Mouse (Mus musculus): ENCODE data around the gene Ankrd13a. TPM values are rescaled to one million over a fixed set of nuclear protein-coding genes. Genes with fewer than 3 reads are reported as not detected.

Gene Ankrd13a
- 351 and 396 TPM in 2 replicates for total RNA-seq (2014; fragmentation: Nextera tagmentation)
- total RNA-seq (2017), result 330 and 379 TPM in 2 replicates

- ATAC-seq (replicated peaks; ENCODE audit: low FRiP score, low TSS enrichment, poor library complexity, severe bottlenecking), result peak; percentile 71
Observed at GRCm38 (mm10) chr5:114774403-114775051, at the start of gene Ankrd13a. Gene Ankrd13a, plus strand, starts transcription at chr5:114774677.

- ATAC-seq (replicated peaks; ENCODE audit: low FRiP score, low TSS enrichment, poor library complexity, severe bottlenecking), result no peak
Observed at GRCm38 (mm10) chr5:114728160-114728559, 46.3 kb upstream of the Ankrd13a start.

GRCm38 (mm10) chr5:114730129-114730528 is 44.3 kb upstream of the Ankrd13a start:
- ATAC-seq (replicated peaks; ENCODE audit: low FRiP score, low TSS enrichment, poor library complexity, severe bottlenecking), result no peak

- ATAC-seq (replicated peaks; ENCODE audit: low FRiP score, low TSS enrichment, poor library complexity, severe bottlenecking), result no peak
Observed at GRCm38 (mm10) chr5:114731498-114731897, 43.0 kb upstream of the Ankrd13a start.

DNA sequence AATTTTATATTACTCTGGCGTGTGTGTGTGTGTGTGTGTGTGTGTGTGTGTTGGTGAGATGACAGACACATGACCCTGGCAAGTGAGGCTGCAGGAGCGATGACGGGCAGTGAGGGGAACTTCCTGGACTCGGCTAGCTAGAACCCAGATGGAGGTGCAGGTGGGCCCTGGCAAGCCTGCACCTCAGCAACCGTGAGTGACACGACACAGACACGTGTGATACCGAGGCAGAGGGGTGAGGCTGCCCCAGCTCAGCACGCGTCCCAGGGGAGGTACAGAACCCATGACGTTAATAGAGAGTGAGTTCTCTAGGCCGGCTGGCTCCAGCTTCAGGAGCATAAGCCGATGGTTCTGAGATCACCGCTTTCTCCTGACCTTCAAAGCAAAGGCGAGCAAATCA is 42.5 kb upstream of the Ankrd13a start:
- ATAC-seq (replicated peaks; ENCODE audit: low FRiP score, low TSS enrichment, poor library complexity, severe bottlenecking), result no peak

- ATAC-seq (replicated peaks; ENCODE audit: low FRiP score, low TSS enrichment, poor library complexity, severe bottlenecking), result no peak
Observed at GRCm38 (mm10) chr5:114733606-114734005, 40.9 kb upstream of the Ankrd13a start.

- ATAC-seq (replicated peaks; ENCODE audit: low FRiP score, low TSS enrichment, poor library complexity, severe bottlenecking), result no peak
Observed at GRCm38 (mm10) chr5:114737090-114737887, 37.2 kb upstream of the Ankrd13a start.

GRCm38 (mm10) chr5:114738707-114739241 is 35.7 kb upstream of the Ankrd13a start:
- no peak for ATAC-seq (replicated peaks; ENCODE audit: low FRiP score, low TSS enrichment, poor library complexity, severe bottlenecking)

- no peak for ATAC-seq (replicated peaks; ENCODE audit: low FRiP score, low TSS enrichment, poor library complexity, severe bottlenecking)
Observed at GRCm38 (mm10) chr5:114740595-114740994, 33.9 kb upstream of the Ankrd13a start.

DNA sequence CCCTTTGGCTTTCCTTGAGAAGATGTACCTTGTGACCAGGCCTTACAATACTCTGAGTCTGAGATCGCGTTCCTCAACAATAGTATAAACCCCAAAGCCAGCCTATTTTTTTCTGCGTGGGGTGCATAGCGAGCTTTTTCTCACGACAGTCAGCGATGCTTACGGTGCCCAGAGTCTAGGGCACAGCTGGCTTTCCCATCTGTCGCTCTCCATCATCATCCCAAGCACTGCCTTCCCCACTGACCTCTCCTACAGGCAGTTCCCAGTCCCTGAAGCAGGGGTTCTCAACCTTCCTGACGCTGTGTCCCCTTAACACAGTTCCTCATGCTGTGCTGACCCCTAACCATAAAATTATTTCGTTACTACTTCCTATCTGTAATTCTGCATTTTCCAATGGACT is 31.9 kb upstream of the Ankrd13a start:
- no peak for ATAC-seq (replicated peaks; ENCODE audit: low FRiP score, low TSS enrichment, poor library complexity, severe bottlenecking)

DNA sequence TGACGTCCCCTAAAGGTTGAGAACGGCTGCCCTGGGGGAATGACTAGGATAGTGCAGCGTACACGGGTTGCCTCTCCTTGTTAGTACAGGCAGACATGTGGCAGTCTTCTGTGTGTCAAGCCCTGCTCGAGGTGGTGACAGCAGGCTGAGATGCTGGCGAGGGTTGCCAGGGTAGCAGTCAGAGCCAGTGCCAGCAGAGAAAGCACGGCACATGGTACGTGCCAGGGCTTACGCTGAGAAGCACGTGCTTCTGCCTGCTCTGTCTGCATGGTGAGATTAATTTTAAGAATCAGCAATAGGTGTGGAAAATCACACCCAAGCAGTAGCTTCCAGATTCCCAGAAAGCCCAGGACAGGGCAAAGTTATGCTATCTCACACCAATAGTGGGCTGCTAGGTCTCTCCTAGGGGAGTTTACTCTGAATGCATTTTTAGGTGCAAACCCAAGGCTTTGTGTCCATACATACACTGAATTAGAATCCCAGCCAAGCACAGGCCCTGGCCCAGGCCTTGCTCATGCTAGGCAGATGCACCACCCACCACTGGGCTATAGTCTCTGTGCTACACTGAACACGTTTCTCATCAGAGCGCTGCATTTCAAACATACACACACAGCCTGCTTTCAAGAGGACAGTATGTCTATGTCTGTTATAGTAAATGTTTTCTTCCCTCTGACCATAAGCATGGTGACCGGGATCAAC is 31.3 kb upstream of the Ankrd13a start:
- ATAC-seq (replicated peaks; ENCODE audit: low FRiP score, low TSS enrichment, poor library complexity, severe bottlenecking), result no peak

- ATAC-seq (replicated peaks; ENCODE audit: low FRiP score, low TSS enrichment, poor library complexity, severe bottlenecking), result no peak
Observed at GRCm38 (mm10) chr5:114743697-114744090, 30.8 kb upstream of the Ankrd13a start.

DNA sequence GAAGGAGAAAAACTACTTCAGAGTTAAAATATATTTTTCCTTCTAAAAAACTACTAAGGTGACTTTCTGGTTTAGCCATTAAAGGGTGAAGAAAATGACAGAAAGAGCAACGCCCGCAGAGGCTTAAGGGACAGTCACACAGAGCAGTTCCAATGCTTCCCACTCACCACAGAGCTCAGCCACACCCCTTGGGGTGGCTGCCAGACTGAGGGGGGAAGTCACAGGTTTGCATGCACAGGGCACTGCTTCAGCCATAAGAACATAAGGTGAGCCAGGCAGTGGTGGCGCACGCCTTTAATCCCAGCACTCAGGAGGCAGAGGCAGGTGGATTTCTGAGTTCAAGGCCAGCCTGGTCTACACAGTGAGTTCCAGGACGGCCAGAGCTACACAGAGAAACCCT is 28.9 kb upstream of the Ankrd13a start:
- ATAC-seq (replicated peaks; ENCODE audit: low FRiP score, low TSS enrichment, poor library complexity, severe bottlenecking), result no peak

DNA sequence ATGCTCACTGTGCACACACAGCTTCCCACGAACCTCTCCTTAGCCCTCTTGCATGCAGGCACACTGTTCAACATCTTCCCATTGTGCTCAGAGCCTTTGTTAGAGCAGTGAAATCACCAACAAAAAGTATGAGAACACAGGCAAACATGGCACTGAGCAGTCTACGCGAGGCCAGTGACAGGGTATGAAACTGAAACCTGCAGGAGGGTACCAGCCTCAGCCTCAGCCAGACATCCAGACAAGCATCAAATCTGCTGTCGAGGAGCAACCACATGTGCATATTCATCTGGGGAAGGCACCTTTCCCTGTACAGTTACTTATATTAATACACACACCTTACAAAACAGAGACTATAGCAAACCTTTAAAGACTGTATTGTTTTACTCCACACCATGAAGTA is 27.6 kb upstream of the Ankrd13a start:
- ATAC-seq (replicated peaks; ENCODE audit: low FRiP score, low TSS enrichment, poor library complexity, severe bottlenecking), result no peak

GRCm38 (mm10) chr5:114747521-114747920 is 27.0 kb upstream of the Ankrd13a start:
- no peak for ATAC-seq (replicated peaks; ENCODE audit: low FRiP score, low TSS enrichment, poor library complexity, severe bottlenecking)

- no peak for ATAC-seq (replicated peaks; ENCODE audit: low FRiP score, low TSS enrichment, poor library complexity, severe bottlenecking)
Observed at GRCm38 (mm10) chr5:114750325-114750724, 24.2 kb upstream of the Ankrd13a start.

DNA sequence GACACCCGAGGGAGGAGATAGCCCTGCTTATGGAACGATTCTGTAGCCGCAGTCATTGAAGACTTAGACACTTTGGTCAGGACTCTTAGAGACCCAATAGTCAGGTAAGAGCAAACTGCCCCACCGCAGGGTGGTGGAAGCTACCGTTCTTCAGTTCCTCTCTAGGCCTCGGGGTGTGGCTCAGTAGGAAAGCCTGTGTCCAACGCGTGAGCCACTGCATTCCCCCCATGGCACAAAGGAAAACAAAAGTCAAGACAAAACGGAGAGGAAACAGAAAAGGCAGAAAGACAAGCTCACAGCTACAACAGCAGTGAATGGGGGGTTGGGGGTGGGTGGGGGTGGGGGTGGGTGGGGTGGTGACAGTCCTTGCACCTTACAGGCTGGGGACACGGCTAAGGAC is 22.1 kb upstream of the Ankrd13a start:
- no peak for ATAC-seq (replicated peaks; ENCODE audit: low FRiP score, low TSS enrichment, poor library complexity, severe bottlenecking)

DNA sequence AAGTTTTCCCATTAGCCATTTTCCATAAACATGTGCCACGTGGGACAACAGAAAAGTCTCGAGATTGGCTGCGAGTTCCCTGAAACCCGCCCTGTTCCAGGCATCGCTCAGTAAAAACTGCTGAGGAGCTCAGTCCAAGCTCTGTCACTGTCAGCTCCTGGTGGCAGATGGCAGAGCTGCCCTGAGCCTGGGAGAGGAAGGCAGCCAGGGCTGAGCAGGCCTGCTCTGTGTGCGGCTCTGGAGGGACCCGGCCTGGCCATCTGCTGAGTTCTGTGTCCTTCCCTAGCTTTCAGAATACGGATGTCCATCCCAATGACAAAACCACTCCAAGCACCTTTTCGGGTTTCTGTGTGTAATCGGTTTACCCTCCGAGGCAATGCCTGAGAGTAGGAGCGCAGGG is 21.1 kb upstream of the Ankrd13a start:
- no peak for ATAC-seq (replicated peaks; ENCODE audit: low FRiP score, low TSS enrichment, poor library complexity, severe bottlenecking)

GRCm38 (mm10) chr5:114759536-114760090 is 14.9 kb upstream of the Ankrd13a start:
- ATAC-seq (replicated peaks; ENCODE audit: low FRiP score, low TSS enrichment, poor library complexity, severe bottlenecking), result no peak

DNA sequence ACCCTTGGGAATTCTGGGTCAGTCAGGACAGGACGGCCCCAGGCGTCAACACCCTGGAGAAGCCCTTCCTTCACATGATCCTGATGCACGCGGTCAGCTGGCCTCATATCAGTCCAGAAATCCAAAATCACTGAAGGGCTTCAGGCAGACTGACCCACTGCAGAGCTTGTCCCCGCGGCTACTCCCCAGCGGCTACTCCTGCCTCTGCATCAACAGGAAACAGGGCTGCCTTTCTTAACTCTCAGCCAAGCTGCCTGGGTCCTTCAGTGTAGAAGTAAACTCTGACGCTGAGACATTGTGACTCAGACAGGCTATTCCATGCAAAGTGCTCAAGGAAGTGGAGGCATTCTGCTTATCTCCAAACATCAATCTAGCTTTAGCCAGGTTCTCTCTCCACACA is 12.5 kb upstream of the Ankrd13a start:
- ATAC-seq (replicated peaks; ENCODE audit: low FRiP score, low TSS enrichment, poor library complexity, severe bottlenecking), result no peak
